Mouse (Mus musculus): ENCODE measurements around the gene C1galt1. TPM values are rescaled to one million over a fixed set of nuclear protein-coding genes. Genes with fewer than 3 reads are reported as not detected.

C1galt1 gene
- total and polyA plus RNA-seq, 3 experiments = 7.0 to 22.2 (median 12.2) TPM

DNA sequence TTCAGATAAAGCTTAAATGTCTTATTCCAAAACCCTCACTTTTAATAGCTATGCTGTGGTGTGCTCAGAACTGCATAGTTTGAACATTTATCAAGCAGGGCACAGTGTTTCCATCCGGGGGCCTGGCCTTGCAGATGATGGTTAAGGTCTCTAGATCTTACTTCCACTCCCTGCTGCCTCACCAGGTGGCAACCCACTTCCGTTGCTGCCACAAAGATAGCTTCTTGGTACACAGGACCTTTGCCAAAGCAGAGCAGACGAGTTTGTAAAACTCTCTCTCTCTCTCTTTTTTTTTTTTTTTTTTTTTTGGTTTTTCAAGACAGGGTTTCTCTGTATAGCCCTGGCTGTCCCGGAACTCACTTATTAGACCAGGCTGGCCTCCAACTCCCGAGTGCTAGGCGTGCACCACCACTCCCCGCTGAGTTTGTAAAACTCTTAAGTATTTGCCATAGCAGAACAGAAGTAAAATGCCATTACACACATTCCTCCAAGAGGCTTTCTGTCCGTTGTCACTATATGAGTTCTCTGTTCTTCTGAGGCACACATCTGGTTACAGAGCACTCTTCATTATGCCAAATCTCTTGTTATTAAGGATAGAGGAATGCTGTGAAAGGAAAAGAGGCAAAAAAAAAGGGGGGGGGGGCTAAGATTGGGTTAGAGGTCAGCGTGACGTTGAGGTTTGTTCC lies 773 bp upstream of the C1galt1 start:
- Histone ChIP-seq H3K9ac (ENCODE audit: insufficient read depth, low read depth) (no peak overlapping the region), H3K4me1 (ENCODE audit: control insufficient read depth in 1 of 2, insufficient read depth in 2 of 2) (peaks cover 0 to 27% of the 10 kb centered on the region in 2 experiments; a peak in 2 of 4 replicates), H3K9me3 (replicated peaks; ENCODE audit: low read length) (no peaks in the 10 kb centered on the region), H3K27me3 (replicated peaks) (no peaks in the 10 kb centered on the region), H3K27ac (ENCODE audit: insufficient read depth, low read depth) (no peak overlapping the region), H3K79me2 (replicated peaks; ENCODE audit: control insufficient read depth, extremely low read depth, insufficient read depth, poor library complexity, severe bottlenecking) (0 out of 2 replicates have a peak, but pooled peaks cover 6% of the 10 kb centered on the region), H3K4me2 (ENCODE audit: insufficient read depth, low read depth, poor library complexity, severe bottlenecking) (0 out of 2 replicates have a peak overlapping the region, but pooled peaks have one; percentile 22), H3K36me3 (replicated peaks in 1 of 2; ENCODE audit: control insufficient read depth in 1 of 2, insufficient read depth in 1 of 2, low read length in 1 of 2) (peaks cover 0 to 2% of the 10 kb centered on the region in 2 experiments), H3K4me3 (replicated peaks in 1 of 3; ENCODE audit: low read depth in 2 of 3, low read length in 2 of 3, poor library complexity in 1 of 3) (peak overlapping the region in 2 of 3 experiments; percentile 30 to 36)
- DNase-seq (ENCODE audit: extremely low read depth) = peak; percentile 15
- TF ChIP-seq E2F4 (IDR thresholded peaks at IDR 0.05; ENCODE audit: insufficient replicate concordance, low read depth, low read length) = no peak
- peak; percentile 5; the same call in 1 of the 2 replicates for TF ChIP-seq ZNF384 (IDR thresholded peaks at IDR 0.05; ENCODE audit: low read depth, low read length)
- in situ Hi-C loops (cut with MboI; ENCODE audit: low pct_ligation_motif_present, low pct_unique_long_range_greater_than_20kb, low sequenced_read_pairs) = no loop called here
- dilution Hi-C loops (cut with MboI; ENCODE audit: extremely low pct_ligation_motif_present, extremely low pct_unique_long_range_greater_than_20kb, low sequenced_read_pairs) = no loop called here

GRCm38 (mm10) chr6:7844412-7844801 lies 235 bp upstream of the C1galt1 start:
- no peaks in the 10 kb centered on the region for H3K9me3 ChIP-seq (replicated peaks; ENCODE audit: low read length)
- H3K4me2 ChIP-seq (ENCODE audit: insufficient read depth, low read depth, poor library complexity, severe bottlenecking) = 0 out of 2 replicates have a peak overlapping the region, but pooled peaks have one; percentile 22
- dilution Hi-C loops (cut with MboI; ENCODE audit: extremely low pct_ligation_motif_present, extremely low pct_unique_long_range_greater_than_20kb, low sequenced_read_pairs) (no loop called here), in situ Hi-C loops (cut with MboI; ENCODE audit: low pct_ligation_motif_present, low pct_unique_long_range_greater_than_20kb, low sequenced_read_pairs) (no loop called here)
- no peaks in the 10 kb centered on the region for H3K27me3 ChIP-seq (replicated peaks)
- TF ChIP-seq ZMIZ1 (IDR thresholded peaks at IDR 0.05; ENCODE audit: low read depth, low read length) (no peak), POLR2AphosphoS2 (IDR thresholded peaks at IDR 0.05; ENCODE audit: low read depth, low read length) (no peak), ZNF384 (IDR thresholded peaks at IDR 0.05; ENCODE audit: low read depth, low read length) (0 out of 2 replicates have a peak, but pooled peaks have one; percentile 33), ELF1 (IDR thresholded peaks at IDR 0.05; ENCODE audit: low read depth, low read length) (0 out of 2 replicates have a peak, but pooled peaks have one; percentile 30), SMC3 (IDR thresholded peaks at IDR 0.05; ENCODE audit: low read depth, low read length) (peak; percentile 46), ETS1 (conservative IDR thresholded peaks at IDR 0.05; ENCODE audit: low read depth, low read length) (0 out of 2 replicates have a peak, but pooled peaks have one; percentile 15), JUND (conservative IDR thresholded peaks at IDR 0.05; ENCODE audit: low read depth, low read length) (no peak), MAZ (IDR thresholded peaks at IDR 0.05; ENCODE audit: low read depth, low read length) (0 out of 2 replicates have a peak, but pooled peaks have one; percentile 46), CTCF (conservative IDR thresholded peaks at IDR 0.05 in 1 of 2, IDR thresholded peaks at IDR 0.05 in 1 of 2; ENCODE audit: low read depth in 2 of 2, low read length in 2 of 2) (peak in 1 of 2 experiments; percentile 50; a peak in 2 of 4 replicates), TCF12 (IDR thresholded peaks at IDR 0.05; ENCODE audit: low read depth, low read length) (peak; percentile 30; the same call in 1 of the 2 replicates), NRF1 (IDR thresholded peaks at IDR 0.05; ENCODE audit: low read depth, low read length) (peak; percentile 84), TBP (conservative IDR thresholded peaks at IDR 0.05; ENCODE audit: low read depth, low read length) (0 out of 2 replicates have a peak, but pooled peaks have one; percentile 30)
- H3K36me3 ChIP-seq (replicated peaks in 1 of 2; ENCODE audit: control insufficient read depth in 1 of 2, insufficient read depth in 1 of 2, low read length in 1 of 2) = peaks cover 0 to 2% of the 10 kb centered on the region in 2 experiments
- no peak overlapping the region for H3K27ac ChIP-seq (ENCODE audit: insufficient read depth, low read depth)
- DNase-seq (ENCODE audit: extremely low read depth) = peak; percentile 94
- peaks cover 0 to 33% of the 10 kb centered on the region in 2 experiments; a peak in 2 of 4 replicates for H3K4me1 ChIP-seq (ENCODE audit: control insufficient read depth in 1 of 2, insufficient read depth in 2 of 2)
- peak overlapping the region; percentile 30 to 98 (median 70) for H3K4me3 ChIP-seq (replicated peaks in 1 of 3; ENCODE audit: low read depth in 2 of 3, low read length in 2 of 3, poor library complexity in 1 of 3)
- no peak overlapping the region; the same call in 1 of the 2 replicates for H3K9ac ChIP-seq (ENCODE audit: insufficient read depth, low read depth)
- 0 out of 2 replicates have a peak, but pooled peaks cover 6% of the 10 kb centered on the region for H3K79me2 ChIP-seq (replicated peaks; ENCODE audit: control insufficient read depth, extremely low read depth, insufficient read depth, poor library complexity, severe bottlenecking)
